Mouse (Mus musculus): ENCODE results near the gene Fzr1.

Gene Fzr1

DNA sequence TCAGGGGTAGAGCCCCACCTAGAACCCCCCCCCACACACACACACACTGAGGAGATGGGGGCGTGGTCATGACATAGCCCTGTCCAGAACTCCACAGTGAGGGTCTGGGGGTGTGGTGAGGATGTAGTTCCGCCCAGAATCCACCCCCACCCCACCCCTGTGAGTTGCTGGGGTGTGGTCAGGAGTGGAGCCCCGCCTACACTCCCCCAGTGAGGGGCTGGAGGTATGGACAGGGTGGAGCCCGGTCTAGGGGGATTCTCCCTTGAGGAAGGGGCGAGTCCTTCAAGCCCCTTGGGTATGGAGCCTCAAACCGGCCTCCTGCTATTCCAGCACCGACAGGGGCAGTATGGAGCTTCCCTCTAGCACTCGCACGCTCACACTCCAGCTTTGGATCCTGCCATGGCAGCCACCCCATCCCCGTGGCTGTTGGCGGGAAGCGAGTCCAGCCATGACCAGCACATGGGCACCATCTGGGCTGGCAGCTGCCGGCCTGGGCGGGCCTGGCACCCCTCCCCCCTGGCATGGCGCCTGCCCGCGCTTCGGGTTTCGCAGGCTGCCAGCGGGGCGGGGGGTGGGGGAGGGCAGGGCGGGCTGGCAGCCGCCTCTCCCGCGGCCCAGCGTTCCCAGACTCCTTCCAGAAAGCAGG, 38.4 kb upstream of the Fzr1 start:
- no peak for DNase-seq (ENCODE audit: low read depth, low spot score)

DNA sequence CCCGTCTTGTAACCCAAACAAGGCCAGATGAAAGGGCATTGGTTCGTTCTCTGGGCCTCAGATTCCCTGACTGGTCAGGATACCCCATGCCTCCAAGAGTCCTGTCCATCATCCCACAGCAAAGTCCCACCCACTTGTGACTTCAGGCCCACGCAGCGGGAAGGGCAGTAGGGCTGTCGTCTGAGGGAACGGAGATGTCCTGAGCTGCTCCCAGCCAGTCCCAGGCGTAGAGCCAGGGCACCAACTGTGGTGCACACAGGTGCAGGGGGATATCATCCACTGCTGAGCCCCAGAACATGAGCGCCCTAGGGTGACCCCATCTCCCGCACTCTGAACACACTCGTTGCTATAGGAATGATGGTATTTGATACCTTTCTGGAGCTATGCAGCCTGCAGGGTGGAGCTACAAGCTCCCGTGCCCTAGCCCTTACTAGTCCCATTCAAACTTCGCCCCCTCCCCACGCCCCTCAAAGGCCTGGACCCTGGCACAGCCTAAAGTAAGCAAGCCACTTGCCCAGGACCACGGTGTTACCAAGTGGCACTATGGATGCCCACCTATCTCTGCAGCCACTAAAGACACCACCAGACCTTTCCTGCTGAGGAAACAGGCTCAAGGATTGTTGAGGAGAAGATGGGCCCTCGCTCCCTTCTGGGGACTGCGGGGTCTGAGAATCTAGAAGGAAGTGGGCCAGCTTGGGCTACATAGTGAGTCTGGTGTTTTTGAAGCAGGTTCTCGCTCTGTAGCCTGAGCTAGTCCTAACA, 37.4 kb upstream of the Fzr1 start:
- no peak for DNase-seq (ENCODE audit: low read depth, low spot score)

DNA sequence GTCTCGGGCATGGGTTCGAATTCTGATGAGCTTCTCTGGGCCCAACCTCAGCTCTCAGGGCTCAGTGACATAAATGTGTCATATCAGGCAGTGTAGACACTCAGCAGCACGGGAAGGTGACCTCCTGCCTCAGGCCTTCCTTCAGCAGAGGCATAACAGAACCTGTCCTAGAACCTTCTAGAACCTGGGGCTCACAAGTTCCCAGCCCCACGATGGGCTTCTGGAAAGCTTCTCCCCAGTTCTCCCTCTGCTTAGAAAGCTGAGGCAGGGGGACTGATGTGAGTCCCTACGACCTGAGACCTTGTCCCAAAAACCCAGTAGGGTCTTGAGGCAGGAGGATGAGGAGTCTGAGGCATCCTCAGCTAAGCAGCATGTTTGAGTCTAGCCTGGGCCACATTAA, 36.8 kb upstream of the Fzr1 start:
- no peak for DNase-seq (ENCODE audit: low read depth, low spot score)

DNA sequence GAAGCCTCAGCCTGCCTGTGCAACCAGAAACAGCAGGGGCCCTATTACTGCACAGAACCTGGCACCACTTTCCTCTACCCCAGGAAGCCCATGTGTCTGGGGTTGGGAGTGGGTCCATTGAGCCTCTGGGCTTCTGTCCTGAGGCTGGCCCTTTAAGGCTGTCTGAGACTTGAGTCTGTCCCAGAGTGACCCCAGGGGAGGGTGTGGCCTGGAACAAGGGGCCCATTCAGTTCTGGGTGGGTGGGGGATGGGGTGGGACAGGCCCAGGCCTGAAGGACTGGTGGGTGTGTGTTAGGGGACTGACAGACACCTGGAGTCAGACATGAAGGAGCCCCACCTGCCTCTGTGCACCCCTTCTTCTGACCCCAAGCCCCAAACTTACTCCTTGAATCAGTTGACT, 36.4 kb upstream of the Fzr1 start:
- DNase-seq (ENCODE audit: low read depth, low spot score), result no peak

DNA sequence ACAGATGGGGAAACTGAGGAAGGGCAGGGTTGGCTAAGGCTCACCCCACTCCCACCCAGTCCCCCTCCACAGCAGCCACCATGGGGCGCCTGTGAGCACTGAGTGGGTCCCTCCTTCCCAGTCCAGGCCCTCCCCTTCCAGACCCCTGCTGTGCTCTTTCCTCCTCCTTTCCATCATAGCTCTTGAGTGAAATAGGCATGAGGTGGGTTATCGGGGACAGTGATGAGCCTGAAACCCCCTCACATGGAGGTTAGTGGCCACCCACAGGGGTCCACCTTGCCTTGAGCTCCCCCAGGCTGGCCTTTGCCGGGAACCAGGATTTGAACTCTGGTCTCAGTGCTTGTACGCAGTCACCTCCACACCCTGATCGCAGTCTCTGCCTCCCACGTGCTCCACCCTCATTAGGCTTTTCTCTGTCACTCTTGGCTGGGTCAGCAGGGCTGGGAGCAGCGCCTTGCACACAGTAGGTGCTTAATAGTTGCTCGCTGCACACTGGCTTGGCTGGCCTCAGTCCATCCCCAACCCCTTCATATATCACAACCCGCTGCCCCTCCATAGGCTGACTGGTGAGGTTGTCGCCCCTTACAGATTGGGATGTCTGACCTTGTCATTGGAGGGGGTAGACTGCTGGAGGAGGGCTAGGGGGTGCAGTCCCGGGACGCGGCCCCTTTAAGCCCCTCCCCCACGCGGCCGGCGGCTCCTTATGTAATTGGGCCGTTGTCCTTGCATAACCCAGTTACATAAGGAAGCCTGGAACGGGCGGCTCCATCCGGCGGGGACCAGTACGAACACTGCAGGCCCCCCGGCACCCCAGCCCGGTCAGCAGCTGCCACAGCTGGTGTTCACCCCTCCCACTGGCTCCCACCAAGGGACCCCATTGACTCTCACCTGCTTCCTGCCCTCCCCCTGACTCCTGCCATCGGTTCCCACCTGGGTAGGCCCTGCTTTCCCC, 35.3 kb upstream of the Fzr1 start:
- DNase-seq (ENCODE audit: low read depth, low spot score), result no peak

DNA sequence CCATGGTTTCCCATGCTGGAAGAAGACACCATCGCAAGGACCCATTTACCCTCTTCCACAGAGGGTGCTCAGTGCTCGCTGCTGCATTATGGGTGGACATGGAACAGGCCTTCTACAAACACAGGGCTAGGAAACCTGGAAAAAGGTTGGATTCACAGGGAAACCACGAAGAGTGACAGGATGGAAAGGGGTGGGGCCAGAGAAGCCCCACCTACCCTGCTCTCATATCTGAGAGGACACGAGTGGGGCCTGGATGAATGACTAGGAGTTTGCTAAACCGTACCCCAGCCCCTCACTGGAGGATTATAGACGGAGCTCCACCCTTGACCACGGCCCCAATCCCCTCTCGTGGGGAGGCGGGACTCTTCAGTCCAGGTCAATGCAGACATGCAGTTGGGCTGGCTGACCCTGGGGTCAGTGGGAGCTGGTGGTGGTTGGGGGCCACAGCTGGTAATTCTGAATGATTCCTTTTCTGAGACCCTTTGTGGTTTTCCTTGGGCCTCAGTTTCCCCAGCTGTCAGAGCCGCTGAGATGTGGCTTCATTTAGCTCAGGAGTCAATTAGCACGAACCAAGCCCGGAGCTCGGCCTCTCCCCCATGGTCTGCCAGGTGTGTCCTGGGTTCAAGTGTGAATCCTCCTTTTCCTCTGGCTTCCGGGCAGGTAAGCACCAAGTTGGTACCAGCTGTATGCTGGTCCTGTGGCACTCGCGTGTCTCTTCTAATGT, 34.4 kb upstream of the Fzr1 start:
- DNase-seq (ENCODE audit: low read depth, low spot score), result no peak

DNA sequence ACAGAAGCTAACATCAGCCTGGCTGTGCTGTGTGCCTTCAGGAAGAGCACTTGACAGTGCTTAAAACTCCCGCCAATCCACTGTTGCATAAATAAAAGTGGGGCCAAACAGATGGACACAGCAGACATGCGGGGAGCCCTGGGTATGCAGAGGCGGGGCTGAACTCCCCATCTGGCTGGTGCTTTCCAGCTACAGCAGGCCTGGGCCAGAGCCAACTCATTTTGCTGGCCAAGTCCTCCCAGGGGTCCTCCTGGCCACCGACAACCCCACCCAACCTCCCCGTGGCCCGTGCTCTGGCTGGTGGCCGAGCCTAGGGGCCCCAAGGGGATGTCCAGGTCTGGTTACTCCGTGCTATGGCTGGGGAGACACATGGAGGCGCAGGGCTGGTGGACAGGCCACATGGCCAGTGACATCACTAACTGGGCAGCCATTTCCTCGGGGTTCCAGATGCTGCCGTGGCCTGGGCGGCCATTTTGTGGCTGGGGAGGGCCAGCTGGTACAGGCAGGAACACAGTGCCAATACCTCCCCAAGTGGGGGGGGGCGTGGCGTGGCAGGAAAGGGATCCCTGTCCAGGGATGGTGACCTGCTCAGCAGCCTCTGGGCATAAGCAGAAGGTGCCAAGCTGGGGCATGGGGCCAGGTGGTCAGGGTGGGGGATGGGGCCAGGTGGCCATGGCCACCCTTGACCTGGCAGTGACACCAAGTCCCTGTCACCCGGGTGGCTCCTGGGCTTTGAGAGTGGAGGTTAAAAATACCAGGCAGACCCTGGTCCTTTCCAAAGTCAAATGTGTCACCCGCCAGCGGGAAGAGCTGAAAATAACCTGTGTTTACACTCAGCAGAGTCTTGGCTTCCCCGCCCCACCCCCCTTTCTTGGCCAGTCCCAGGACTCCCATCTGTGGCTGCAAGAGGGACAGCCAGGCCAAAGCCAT, 33.4 kb upstream of the Fzr1 start:
- no peak for DNase-seq (ENCODE audit: low read depth, low spot score)

DNA sequence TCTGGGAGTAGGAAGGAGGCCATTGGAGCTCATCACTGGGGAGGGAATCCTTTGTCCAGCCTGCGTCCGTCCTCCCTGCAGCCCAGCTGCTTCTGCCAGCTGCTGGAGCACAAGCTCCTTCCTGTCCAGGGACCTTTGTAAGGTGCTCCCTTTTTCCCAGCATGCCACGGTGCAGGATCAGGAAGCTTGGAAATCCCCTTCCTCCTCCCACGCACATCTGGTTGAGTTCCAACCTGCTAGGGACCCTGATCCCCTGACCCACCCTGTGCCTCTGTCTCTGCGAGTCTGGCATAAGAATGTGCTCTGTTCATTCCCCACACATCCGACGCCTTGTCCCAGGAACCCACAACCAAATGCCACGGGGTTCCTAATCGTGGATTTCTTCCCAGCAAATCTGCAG, 32.7 kb upstream of the Fzr1 start:
- DNase-seq (ENCODE audit: low read depth, low spot score), result no peak

DNA sequence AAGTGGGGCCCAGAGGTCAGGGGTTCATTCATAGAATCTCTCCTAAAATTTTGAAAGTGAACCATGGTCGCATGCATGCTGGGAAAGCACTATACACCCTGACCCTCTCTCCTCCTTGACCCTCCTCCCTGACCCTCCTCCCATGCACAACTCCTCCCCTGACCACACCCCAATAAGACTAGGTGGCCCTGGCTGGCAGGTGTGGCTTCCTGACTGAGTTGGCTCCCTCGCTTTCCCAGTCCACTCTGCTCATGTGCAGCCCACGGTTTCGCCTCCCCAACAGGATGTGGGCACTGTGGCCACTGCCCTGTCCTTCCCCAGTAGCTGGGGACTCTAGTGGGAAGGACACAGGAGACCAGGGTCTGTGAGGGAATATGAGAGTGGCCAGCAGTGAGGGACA, 32.0 kb upstream of the Fzr1 start:
- no peak for DNase-seq (ENCODE audit: low read depth, low spot score)

DNA sequence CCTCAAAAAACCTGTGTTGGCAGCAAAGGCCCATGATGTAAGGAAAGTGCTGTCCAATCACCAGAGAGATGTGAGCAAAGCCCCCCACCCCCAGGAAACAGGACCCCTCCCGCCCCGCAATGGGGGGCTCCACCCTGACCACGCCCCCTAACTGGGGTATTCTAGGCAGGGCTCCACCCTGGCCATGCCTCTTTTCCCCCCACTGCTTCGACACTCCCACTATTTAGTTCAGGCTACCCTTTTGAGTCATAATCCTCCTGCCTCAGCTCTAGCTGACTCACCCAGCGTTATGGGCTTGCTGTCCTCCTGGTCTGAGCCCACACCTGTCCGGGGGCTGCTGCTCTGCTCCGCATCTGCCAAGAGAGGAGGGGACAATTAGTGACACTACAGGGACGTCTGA, 31.0 kb upstream of the Fzr1 start:
- DNase-seq (ENCODE audit: low read depth, low spot score), result no peak

DNA sequence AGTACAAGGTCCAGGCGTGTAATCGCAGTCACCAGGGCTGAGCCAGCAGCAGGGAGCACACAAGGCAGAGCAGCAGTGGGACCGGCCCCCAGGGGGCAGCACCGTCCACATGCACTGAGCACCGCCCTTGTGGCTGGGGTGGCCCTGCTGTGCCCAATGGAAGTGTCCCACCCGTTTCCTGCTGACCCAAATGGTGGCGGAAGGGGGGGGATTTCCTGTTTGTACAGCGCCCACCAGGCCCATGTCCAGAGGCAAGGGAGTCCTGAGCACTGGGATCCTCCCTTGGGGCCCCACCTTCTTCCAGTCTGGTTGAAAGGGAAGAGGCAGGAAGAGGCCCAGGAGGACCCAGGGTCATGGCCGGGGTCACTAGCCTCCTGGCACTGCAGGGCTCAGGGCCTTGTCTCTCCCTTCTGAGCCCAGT, 30.6 kb upstream of the Fzr1 start:
- DNase-seq (ENCODE audit: low read depth, low spot score), result no peak

DNA sequence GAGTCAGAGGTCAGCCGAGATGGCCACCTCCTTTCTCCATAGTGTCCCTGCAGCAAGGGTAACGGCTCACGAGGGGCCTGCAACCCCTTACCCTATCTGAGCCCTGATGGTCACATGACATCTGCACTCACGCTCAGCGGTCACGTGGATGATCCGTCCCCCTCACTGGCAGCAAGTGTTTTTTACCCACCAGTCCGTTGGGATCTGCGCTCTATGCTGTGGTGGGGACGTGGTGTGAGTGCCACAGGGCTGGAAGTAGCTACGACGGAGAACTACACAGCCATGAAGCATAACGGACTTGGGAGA, 30.1 kb upstream of the Fzr1 start:
- DNase-seq (ENCODE audit: low read depth, low spot score), result no peak

DNA sequence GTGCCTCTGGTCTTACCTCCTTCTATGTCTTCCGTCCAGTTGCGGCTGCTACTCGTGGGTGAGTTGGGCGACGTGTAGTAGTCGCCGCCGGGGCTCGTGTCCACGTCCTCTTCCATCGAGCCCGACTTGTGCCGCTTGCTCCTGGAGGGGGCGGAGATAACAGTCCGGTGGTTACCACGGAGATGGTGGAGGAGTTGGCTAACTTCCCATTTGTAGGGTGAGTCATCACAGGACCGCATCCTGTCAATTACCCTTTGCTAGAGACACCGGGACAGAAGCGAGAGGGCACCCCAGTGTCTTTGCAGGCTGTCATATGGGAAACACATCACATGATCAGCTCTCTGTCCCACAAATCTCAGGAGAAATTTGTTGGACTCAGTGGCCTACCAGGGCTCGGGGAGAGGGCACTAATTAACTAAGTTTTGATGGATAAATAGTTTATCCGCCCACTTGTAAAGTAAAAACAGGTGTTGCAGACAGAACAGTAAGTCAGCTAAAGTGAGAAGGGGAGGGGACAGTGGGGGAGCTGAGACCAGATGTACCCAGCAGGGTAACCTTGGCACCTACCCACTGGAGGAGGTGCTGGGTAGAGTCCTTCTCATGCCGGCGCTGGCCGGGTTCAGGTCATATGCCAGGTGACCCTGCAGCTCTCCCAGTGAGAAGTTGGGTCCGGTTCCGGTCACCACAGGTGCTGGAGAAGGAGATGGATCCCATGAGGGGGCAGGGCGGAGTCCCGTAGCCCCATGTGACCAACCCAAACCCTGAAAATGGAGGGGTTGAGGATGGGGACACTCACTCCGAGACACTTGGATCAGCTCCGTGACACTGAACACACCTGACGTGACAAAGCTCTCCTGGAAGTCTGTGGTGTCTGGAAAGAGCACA, 29.5 kb upstream of the Fzr1 start:
- no peak for DNase-seq (ENCODE audit: low read depth, low spot score)

DNA sequence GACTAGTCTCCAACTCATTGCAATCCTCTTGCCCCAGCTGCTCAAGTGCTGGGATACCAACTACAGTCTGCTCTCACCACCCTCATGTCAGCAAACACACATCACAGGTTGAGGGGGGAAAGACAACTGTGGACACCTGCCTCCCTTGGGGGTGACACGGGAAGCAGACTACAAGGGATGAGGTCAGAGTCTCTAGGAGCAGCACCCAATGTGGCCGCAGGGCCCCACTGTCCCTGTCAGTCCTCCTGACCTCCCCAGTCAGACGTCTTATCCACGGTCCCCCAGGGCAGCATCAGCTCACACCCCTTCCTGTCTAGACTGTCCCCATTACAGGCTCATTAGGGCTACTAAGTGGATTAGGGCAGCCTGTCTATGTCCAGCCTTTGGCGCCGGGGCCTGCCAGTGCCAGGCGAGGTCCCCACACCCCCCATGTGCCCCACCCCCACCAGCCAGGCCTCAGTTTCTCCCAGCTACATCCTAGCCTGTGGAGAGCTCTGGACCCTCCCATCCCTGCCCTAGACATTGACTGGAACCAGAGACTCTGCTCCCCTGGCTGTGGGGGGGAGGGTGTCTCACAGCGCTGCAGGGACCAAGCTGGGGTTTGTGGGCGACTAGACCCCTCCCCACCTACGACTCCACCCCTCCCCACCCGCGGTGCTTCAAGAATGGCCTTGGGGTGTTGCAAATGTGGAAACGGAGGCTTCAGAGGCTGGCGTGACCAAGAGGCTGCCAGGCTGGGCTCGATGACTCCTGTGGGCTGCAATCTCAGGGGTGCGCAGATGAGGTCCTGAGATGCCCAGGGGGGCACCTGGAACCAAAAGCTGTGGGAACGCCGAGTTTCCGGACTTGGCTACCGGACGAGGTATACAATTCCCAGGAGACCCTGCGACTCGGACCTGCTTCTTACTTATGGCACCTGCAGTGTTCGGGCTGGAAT, 28.5 kb upstream of the Fzr1 start:
- no peak for DNase-seq (ENCODE audit: low read depth, low spot score)

DNA sequence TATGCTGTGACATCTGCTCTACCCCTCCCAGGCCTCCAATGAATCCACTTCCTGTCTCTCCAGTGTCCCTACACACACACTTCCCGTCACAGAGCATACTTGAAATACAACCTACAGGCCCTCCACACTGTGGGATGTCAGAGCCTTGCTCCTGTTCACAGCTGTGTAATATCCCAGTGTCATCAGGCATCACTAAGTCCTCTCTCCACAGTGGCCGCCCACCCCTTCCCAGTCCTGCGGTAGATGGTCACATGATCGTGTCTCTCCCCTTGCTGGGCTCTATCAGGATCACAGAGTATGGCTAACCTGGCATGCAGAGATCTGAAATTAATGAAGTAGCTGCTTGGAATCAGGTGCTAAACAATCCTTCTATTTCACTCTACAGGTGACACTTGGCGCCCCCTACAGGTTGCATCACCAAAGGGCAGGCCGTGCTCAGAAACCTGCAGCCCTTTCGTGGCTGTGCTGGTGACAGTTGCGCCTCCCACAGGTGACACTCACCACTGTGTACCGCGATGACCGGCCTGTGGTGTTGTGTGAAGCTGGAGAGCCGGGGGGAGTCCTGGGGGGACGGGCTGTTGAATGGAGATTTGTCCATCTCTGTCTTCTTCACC, 27.4 kb upstream of the Fzr1 start:
- no peak for DNase-seq (ENCODE audit: low read depth, low spot score)

DNA sequence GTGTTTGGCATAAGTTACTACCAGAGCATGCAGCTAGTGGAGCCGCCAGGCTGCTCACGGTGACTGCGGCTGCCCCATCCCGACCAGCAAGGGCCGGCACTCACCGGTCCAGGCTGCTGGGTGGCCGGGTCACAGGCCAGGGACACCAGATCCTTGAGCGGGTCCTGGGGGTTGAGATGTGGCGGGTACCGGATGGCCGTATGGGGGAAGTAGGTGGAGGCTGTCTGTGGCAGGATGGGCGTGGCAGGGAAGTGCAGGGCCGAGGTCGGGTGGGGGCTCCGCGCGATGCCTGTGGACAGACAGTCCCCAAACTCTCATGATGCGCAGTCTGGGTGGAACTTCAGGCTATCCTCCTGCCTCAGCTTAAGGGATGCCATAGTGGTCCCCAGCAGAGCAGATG, 26.4 kb upstream of the Fzr1 start:
- DNase-seq (ENCODE audit: low read depth, low spot score), result no peak

DNA sequence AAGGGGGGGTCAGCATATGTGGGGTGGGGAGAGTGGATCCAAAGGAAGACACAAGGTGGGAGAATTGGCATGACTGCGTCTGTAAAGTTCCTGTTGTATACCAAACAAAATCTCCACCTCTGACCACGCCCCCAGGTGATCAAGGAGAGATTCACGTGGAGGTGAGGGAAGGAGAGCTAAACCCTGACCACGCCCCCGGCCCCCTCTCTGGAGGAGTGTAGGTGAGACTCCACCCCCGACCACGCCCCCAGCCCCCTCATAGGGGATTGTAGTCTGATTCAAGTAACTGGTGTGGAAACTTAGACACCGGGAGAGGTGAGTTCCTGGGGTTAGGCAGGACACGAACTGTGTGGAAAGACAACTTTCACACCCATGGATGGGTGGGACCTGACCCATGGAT, 25.8 kb upstream of the Fzr1 start:
- DNase-seq (ENCODE audit: low read depth, low spot score), result no peak

DNA sequence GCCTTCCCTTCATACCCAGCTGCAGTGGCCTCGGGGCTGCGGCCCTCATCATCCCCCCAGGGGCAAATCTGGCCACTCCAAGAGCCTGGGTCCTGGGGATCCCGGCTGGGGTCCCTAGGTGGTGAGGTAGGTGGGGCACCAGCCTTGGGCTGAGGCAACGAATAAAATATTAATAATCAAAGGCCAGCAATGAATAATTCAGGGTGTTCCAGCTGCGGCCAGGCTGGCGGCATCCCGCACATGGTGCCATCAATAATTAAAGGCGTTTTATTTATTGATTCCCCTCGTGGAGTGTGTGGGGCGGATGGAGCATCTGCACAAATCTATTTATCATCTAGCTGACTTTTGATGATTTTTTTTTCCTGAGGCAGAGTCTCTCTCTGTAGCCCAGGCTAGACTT, 25.2 kb upstream of the Fzr1 start:
- DNase-seq (ENCODE audit: low read depth, low spot score), result no peak
